Mouse (Mus musculus): ENCODE data around the gene 2510009E07Rik.

2510009E07Rik gene

DNA sequence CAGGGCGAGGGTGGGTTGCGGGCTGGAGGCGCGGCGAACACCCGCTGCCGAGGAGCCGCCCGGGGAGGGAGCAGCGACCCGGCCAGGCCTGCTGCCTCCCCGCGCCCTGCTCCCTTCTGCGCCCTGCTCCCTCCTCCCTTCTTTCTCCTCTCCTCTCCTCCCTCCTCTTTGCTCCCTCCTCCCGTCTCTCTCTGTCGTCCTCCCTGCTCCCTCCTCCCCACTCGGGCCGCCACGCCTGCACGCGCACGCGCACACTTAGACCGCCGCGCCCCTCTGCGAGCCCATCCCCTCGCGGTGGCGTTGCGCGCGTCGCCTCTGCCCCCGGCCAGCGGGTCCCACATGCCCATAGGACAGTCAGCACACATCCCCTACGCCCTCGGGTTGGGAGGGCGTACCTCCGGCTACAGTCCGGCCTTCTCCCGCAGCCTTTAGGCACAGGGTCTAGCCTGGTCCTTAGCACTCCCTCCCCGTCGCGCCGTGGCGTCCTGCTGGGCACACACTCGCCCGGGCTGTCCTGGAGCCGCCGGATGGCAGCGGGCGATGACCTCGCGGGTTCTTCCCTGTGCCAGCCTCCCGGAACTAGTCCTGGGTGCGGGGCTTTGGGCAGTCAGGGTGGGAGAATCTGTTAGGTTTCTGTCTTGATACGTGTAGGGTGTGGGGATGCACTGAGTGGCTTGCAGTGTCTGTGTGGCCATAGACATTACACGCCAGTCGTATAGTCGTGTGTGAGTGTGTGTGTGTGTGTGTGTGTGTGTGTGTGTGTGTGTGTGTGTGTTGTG, at the start of gene 2510009E07Rik:
Gene 2510009E07Rik (minus strand): TSS at position 203 of the 779 bp plus-strand sequence.
- DNase-seq = peak; percentile 93

DNA sequence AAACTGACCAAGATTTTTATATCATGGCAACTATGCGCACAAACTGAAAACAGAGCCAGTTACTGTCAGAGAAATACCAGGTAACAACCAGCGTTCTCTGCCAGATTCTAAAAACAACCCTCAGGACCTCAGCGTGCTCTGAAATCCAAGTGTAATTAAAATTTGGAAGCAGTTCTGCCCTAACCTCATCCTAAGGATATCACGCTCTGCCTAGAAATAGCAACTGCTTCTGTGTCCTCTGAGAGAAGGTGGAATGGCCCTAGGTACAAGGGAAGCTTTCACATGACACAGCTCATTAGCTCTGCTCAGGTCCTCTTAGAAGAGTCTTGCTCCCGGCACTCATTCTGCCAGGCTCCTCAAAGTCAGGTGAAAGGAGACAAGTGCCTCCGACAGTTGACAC, 48.9 kb upstream of the 2510009E07Rik start:
- DNase-seq = no peak

GRCm38 (mm10) chr16:21742898-21743297, 48.4 kb upstream of the 2510009E07Rik start:
- DNase-seq = no peak

- no peak for DNase-seq
Measured at GRCm38 (mm10) chr16:21742191-21742870, 47.9 kb upstream of the 2510009E07Rik start.

- no peak for DNase-seq
Measured at GRCm38 (mm10) chr16:21741542-21741941, 47.1 kb upstream of the 2510009E07Rik start.

GRCm38 (mm10) chr16:21735638-21736037, 41.2 kb upstream of the 2510009E07Rik start:
- DNase-seq = no peak

- peak; percentile 45 for DNase-seq
Measured at GRCm38 (mm10) chr16:21727897-21728364, 33.5 kb upstream of the 2510009E07Rik start.

DNA sequence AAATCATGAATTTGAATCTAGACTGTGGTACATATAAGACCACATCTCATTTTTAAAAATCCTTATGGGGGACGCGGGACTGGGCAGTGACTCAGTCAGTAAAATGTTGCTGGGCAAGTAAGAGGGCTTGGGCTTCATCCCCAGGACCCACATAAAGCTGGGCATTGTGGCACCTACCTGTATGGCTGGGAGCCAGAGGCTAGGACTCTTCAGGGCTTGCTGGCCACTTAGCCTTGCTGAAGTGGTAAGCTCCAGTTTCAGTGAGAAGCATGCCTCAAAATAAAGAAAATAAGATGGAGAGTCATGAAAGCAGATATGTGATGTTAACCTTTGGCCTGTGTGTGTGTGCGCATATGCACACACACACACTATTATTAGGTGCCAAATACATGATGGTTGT, 33.0 kb upstream of the 2510009E07Rik start:
- no peak for DNase-seq

DNA sequence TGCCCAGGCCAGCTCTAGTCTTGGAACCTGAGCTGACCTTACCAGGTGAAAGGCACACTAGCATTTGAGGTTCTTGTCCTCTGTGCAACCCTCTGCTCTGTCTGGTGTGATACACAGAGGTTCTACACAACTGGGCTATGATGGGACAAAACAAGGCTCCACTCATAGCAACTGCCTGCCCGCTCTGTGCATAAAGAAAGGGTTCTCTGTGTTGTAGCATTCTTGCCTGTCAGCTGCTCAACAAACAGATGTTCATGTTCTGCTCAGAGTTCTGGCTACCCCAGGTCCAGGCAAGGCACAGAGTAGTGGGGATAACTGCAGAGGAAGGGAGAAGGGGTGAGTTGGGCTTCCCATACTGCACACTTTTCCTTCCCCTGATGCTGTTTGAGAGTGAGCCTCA, 29.8 kb upstream of the 2510009E07Rik start:
- DNase-seq = peak; percentile 68

GRCm38 (mm10) chr16:21719770-21720169, 25.3 kb upstream of the 2510009E07Rik start:
- no peak for DNase-seq

GRCm38 (mm10) chr16:21714516-21714915, 20.1 kb upstream of the 2510009E07Rik start:
- peak; percentile 28 for DNase-seq

DNA sequence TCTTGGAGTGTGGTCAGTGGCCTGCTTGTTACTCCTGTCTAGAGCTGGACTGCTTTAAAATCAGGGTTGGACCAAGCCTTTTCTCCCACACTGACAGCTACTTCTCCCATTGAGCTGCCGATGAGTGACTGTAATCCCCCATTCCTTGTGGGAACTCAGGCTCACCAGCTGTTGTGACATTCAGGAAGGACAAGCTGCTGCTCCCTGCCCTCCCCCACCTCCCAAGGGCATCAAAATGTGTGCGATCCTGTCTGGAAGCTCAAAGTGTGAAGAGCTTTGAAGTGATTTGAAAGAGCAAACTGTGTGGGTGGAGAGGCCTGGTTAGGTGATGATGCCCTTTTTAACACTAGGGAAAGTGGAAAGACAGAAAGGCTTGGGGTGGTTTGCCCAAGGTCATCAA, 15.9 kb upstream of the 2510009E07Rik start:
- no peak for DNase-seq

DNA sequence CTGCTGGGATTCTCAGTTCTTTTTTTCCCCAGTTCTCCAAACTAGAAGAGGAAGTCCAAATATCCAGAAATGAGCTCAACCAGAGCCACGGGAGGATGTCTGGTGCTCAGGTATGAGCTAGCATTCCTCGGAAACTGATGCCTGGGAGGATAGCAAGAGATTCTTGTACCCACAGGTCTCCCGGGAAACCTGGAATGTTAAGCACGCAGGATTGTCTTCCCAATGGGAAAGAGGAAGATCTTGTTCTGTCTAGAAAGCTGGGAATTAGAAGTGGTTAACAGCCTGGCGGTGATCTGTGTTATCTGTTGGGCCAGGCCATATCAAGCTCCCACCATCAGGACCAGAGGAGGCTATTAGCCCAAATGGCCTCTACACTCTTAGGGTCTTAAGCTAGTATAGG, 10.2 kb upstream of the 2510009E07Rik start:
- no peak for DNase-seq

DNA sequence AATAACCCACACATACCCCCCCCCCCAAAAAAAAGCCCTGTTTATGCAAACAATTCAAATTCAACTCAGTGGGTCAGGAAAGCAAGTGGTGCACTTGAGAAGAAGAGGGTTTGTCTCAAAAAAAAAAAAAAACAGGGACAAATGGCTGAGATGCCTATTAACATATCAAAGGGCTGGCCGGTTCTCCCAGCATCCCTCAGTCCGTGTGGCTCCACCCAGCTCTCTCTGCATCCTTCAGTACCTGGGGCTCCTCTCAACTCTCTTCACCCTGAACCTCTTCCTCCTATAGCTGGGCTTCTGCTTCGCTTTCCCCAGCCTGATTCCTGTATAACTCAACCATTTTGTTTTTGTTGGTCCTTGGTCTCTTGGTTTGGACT, 7.8 kb upstream of the 2510009E07Rik start:
- no peak for DNase-seq

DNA sequence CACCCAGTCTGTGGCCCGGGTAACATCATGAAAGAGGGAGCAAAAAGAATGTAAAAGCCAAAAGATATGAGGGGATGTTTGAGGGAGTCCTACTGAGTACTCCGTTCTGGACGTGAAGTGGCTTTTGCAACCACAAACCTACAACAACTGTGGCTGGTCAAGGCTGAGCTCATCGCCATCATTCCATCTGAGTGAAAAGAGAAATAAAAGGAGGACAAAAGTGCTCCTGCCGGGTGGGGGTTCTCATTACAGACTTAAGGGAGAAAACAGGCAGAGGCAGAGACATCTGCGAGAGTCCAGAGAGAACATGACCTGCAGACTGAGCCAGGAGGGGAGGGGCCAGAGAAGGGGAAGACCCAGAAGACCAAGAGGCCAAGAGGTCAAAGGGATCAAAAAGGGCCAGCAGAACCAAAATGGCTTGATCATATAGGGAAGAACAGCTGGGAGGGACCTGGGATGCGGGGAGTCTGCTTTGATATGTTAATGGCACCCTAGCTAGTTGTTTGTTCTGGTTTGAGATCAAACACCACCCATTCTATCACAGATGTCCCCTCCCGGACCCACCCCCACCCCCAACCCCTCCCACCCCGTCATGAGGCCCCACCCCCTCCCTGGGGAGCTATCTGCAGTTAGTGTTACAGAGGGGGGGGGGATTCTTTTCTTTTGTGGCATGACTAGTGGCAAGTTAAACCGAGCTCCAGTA, 7.3 kb upstream of the 2510009E07Rik start:
- no peak for DNase-seq

- no peak for DNase-seq
Measured at GRCm38 (mm10) chr16:21698136-21698535, 3.7 kb upstream of the 2510009E07Rik start.

DNA sequence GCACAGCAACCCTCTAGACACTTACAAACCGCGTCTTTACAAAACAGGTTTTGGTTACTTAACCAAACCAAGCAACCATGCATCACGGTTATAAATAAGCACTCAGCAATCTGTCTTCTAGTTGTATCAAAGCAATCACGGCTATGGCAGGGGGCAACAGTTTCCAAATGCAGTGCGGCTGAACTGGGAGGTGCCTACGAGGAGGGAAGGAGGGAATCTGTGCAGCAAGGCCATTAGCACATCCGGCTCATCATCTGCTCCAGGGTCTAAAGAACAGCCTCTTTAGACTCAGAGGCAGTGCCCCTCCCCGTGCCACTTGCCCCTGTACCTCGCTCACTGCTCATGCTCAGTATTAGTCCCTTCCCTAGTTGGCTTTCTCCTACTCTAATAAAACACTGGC, 2.5 kb upstream of the 2510009E07Rik start:
- DNase-seq = no peak

DNA sequence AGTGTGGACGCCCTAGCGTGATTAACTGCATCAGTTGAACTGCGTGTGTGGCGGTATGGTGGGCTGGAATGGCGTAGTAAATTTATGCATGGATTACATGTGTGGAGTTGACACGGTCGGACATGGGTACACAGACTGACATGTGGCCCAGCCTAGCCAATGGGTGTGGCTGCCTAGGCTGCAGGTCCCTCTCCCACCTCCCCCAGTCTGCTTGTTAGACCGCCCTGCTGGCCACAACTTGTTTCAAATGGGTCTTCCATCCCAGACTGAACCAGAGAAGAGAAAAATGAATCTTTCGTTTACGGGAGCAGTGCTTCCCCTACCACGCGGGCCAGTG, 745 bp upstream of the 2510009E07Rik start:
- DNase-seq = peak; percentile 44

DNA sequence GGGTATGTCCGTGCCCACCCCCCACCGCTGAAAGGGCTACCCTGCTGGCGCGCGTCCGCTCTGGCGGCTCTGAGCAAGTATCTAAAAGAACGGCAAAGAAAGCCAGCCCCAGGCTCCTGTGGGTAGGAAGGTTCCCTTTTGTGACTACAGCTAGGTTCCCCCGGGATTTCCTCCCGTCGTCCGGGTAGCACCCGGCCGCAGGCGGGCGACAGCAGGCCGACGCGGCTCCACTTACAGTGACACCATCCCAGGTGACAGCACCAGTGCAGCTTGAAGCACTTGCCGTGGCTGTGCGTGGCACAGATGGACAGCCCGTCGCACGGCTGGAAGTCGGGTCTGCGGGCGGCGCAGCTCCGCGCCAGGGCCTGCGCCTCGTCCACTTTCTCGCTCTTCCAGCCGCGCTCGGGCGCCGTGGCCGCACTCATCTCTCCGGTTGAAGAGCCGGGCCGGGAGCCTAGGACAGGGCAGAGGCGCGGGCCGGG, 443 bp downstream of the 2510009E07Rik start:
- DNase-seq = peak; percentile 62

DNA sequence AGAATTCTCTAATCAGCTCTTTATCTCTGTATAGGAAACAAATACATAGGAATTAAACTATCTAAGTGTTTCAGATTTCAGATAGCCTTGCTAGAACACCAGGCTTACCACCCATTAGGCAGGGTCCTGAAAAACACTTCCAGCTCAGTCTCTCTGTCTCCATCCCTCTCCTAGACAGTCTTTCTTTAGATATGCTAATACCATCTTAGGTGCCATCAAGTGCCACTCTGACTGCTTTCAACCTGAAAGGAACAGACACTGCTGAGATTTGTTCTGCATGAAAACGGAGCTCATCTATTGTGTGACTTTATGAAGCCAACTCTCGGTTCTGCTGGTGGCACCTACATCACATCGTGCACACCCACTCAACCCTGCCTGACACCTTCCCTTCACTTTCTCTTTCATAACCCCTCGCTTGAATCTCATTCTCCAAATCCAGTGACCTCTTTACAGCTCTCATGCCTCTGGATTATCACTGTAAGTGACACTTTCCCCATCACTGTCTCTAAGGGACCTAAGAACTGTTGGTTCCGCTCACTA, 4.2 kb downstream of the 2510009E07Rik start:
- DNase-seq = no peak

- DNase-seq = no peak
Measured at GRCm38 (mm10) chr16:21689141-21689540, 5.3 kb downstream of the 2510009E07Rik start.

DNA sequence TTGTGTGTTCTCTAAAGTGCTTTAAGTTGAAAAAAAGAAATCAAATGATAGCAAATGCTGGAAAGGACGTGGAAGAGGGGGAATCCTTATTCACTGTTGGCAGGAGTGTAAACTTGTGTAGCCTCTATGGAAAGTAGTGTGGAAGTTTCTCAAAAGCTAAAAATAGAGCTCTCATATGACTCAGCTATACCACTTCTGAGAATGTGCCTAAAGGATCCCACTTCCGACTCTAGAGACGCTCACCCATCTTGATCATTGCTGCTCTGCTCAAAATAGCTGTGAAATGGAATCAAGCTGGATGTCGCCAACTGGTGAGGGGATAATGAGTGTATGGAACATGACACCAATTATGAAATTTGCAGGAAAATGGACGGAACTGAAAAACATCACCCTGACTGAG, 7.1 kb downstream of the 2510009E07Rik start:
- no peak for DNase-seq

DNA sequence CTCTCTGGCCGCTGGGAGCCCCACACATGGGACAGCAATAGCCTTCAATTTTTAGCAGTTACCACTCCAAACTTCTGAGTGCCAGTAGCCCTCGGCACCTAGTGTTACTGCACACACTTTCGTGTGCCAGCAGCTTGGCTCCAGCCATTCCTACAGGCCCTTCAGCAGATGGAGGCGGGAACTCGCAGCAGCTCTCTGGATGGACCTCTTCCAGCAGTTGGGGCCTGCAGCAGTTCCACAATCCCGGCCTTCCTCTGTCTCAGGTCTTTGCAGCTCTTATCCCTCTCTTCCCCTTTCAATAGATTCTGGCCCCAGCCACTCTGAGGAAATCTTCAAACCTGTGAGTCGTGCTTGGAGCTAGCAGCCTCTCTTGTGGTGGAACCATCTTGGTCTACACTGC, 17.7 kb downstream of the 2510009E07Rik start:
- DNase-seq = no peak
